Mouse (Mus musculus): ENCODE data around the gene Inpp5d. TPM values are rescaled to one million over a fixed set of nuclear protein-coding genes. Genes with fewer than 3 reads are reported as not detected.

The Inpp5d gene
- total RNA-seq (2014; fragmentation: Nextera tagmentation) (104 and 179 TPM in 2 replicates), total RNA-seq (2017) (52.2 and 73.5 TPM in 2 replicates)

DNA sequence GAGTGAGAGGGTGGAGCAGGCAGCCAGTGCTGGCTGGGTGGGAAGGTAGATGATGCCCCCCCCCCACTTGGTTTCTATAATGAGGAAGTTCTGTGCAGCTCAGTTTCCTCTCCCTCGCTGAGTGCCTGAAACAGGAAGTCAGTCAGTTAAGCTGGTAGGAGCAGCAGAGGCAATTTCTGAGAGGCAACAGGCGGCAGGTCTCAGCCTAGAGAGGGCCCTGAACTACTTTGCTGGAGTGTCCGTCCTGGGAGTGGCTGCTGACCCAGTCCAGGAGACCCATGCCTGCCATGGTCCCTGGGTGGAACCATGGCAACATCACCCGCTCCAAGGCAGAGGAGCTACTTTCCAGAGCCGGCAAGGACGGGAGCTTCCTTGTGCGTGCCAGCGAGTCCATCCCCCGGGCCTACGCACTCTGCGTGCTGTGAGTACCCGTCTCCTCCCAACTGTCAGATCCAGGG, at the start of gene Inpp5d:
Gene Inpp5d, plus strand, starts transcription at position 102 of the 458 bp plus-strand sequence.
- ATAC-seq (replicated peaks; ENCODE audit: poor library complexity, severe bottlenecking): peak; percentile 80

DNA sequence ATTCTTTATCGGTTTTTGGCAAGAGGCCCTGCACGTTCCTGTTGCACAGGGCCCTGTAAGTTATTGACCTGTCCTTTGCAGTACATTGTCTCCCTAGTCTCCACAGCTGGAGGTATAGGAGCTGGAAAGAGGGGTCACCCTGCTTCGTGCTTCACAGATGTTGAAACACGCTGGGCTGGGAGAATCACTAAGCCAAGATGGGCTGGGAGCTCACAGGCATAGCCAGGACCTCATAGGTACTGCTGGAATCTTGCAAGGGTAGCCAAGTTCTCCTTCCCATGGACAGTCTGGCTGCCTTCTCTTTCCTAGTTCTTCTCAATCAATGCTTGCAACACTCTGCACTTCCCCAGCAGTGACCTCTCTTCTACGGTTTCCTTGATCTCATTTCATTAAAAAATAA, 46.9 kb upstream of the Inpp5d start:
- no peak for ATAC-seq (replicated peaks; ENCODE audit: poor library complexity, severe bottlenecking)

DNA sequence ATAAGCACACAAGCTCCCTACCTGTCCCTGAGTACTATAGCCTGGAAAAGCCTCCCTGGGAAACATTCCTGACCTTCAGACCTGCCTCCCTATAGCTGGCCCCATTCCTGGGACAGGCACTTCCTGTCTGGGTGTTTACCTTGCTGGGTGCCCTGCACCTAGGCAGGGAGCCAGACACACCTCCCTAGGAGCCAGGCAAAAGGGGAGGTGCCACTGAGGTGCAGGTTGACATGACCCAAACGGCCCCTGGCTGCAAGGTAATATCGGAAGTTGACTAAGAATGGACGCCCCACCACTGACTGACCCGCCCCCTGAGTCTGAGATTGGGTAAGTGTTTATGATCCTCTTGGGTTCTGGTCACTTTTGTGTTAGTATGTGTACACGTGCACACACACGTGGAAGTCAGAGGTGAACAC, 46.3 kb upstream of the Inpp5d start, which contains the start of gene Ngef:
Gene Ngef, minus strand, starts transcription at position 71 of the 416 bp plus-strand sequence.
- no peak for ATAC-seq (replicated peaks; ENCODE audit: poor library complexity, severe bottlenecking)

DNA sequence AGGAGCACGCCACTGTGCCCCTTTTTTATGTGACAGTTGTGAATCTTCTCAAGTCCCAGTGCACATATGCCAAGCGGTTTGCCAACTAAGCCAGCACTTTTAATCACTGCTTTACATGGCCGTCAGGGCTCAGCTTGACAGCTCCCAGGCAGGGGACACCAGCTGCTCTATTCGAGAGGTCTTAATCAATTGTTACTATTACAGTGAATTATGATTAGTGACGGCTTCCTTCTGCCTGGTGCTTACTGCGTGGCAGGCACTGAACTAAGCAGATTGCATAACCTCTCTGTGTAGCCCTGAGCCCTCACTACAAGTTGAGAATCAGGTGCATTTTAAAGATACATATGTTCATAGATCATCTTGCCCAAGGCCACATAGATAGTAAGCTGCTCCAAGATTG, 45.8 kb upstream of the Inpp5d start:
- no peak for ATAC-seq (replicated peaks; ENCODE audit: poor library complexity, severe bottlenecking)

DNA sequence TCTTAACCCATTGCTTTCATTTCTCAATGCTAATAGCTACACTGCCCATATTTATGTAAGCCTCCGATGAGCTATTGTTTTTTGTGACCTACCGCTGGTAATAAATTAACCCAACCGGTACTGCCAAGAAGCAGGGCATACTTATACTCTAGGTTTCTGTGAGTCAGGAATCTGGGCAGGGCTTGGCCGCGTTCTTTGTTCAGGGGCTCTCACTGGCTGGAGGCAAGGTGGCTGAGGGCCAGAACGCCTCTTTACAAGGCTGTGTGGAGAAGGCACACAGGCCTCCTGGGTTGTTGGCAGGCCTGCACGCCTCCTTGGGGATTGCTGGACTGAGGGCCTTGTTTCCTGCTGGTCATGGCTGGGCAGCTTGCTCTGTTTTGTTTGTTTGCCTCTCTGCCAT, 45.3 kb upstream of the Inpp5d start:
- no peak for ATAC-seq (replicated peaks; ENCODE audit: poor library complexity, severe bottlenecking)

DNA sequence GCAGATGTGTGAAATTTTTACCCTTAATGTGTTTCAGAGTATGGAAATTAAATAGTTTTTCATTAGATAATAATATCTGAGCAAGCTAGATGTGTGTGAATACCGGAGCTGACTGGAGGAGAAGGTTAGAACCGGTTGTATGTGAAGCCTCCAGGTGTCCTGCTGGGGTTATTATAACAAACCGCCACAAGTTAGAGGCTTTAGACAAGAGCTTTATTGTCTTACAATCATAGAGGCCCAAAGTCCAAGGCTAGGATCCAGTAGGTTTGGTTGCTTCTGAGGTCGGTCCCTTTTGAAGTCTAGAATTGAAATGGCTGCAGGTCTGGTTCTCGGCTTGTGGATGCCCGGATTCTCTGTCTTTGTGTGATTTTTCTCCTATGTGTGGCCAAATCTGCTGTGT, 41.1 kb upstream of the Inpp5d start:
- no peak for ATAC-seq (replicated peaks; ENCODE audit: poor library complexity, severe bottlenecking)

DNA sequence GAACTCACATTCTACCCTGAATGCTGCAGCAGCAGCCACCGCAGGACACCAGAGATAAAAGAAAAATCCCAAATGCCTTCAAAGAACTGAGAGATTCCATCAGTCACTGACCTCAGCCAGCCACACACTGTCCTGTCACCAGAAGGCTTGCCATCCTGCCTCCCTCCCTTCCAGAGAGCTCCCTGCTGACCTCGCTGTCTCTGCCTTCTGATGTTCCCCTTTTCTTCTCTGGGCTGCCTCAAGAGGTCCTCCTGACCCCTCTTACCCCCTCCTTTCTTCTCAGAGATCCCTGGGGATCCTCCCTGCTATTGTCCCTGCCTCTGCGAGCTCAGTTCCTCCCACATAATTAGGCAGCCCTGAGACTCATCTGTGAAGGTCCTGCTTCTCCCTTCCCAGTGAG, 39.3 kb upstream of the Inpp5d start:
- ATAC-seq (replicated peaks; ENCODE audit: poor library complexity, severe bottlenecking): peak; percentile 37; the same call in 1 of the 2 replicates

DNA sequence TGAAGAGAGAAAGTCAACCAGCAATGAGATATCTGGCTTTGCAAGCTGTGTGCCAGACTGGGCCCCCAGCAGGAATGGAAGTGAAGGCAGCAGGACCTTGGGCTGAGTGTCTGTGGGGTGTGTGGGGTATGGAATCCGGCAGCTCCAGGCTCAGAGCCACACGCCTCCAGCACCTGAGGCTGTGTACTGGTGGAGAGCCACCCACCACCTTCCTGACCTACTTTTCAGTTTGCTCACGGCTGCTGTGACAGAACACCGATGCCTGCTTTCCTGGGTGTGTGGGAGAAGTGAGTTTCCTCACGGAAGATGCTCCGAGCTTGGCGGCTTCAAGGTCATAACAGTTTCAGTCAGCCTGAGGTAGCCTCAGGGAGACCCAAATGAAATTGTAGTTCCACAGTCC, 30.9 kb upstream of the Inpp5d start:
- no peak for ATAC-seq (replicated peaks; ENCODE audit: poor library complexity, severe bottlenecking)

DNA sequence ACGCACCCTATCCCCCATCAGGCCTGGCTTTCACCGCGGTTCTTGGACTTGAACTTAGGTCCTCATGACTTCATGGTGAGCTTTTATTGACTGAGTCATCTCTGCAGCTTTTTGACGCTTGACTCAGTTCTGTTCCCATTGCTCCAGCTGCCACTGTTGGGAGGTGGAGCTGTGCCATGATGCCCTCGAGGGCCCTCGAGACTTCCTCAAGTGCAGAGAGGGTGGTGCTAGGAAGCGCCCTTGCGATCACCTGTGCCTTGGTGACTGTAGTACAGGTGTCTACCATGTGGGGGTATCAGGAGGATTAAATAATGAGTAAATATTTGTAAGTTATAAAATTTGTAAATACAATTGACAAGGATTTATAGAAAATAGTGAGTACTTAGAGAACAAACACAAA, 30.1 kb upstream of the Inpp5d start:
- no peak for ATAC-seq (replicated peaks; ENCODE audit: poor library complexity, severe bottlenecking)

DNA sequence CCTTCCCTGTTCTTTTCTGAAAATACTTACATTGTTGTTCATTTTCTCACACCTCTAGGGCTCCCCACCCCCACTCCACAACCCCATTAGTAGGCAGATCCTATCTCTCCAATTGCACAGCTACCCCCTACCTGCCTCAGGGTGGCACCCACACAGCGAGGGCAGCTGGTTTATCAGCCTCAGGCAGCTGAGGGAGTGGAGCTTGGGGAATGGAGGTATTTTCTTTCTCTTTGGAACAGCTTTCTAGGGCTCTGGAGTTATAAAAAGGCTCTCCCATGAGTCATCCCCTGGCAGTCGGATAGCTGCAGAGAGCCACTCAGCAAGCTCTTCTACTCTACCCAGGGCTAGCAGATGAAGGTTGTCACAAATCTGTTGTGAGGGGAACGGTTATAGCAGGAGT, 25.9 kb upstream of the Inpp5d start:
- no peak for ATAC-seq (replicated peaks; ENCODE audit: poor library complexity, severe bottlenecking)

DNA sequence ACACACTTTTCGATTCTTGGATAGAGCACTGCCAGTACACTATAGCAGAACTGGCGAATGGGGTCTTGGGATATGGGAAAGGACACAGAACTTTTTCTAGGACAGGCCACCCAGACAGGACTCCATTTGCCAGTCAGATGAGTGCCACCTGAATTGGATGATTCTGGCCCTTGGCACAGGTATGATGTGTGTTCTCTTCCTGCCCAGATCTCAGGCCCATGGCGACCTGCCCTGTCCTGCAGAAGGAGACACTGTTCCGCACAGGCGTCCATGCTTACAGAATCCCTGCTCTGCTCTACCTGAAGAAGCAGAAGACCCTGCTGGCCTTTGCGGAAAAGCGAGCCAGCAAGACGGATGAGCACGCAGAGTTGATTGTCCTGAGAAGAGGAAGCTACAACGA, 25.4 kb upstream of the Inpp5d start:
- no peak for ATAC-seq (replicated peaks; ENCODE audit: poor library complexity, severe bottlenecking)

DNA sequence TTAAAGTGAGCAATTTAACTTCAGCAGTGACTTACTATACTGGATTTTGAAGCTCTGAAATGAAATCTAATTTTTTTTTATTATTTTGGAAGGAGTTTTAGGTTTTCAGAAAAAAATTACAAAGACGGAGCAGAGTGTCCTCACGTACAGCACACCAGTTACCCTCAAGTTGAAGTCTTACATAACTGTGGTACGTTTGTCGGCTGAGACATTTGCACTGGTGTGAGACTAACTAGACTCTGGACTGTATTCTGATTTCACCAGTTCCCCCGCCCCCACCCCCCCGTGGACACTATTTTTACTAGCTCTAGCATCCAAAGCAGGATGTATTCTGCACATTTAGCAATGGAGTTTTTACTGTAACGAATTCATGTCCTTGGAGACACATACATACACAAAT, 19.6 kb upstream of the Inpp5d start:
- no peak for ATAC-seq (replicated peaks; ENCODE audit: poor library complexity, severe bottlenecking)

DNA sequence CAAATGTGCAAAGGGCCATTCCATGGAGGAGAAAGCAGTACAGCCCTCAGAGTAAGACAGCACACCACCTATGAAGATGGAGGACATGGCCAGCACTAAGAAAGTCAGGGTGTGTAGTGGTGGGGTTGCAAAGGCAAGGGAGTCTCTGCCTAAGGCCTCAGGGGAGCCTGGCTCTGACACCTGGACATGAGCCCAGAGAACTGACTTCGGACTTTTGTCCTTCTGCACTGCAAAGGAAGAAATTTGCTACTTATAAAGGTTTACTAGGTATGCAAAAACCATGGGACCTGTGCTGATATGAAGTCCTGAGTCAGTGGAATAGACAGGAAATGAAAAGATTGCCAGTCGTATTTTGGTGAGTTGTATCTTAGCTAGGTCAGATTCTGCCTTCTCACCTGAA, 18.3 kb upstream of the Inpp5d start:
- ATAC-seq (replicated peaks; ENCODE audit: poor library complexity, severe bottlenecking): no peak

DNA sequence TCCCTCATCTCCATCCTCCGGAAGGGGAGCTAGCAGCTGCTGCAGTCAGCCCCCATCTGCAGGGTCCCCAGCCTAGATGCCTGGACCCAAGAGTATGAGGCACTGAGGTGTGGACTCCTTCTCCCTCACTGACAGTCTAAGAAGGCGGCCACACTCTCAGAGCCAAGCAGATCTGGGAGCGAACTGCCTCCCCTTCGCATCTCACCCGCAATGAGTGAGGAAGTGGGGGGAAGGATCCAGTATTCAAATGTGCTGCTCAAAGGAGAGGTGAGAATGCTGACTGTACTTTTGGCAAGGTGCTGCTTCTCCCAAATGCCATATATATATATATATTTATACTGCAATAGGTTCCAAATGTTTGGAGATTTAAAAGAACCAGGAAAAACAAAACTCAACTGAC, 16.7 kb upstream of the Inpp5d start:
- ATAC-seq (replicated peaks; ENCODE audit: poor library complexity, severe bottlenecking): no peak

DNA sequence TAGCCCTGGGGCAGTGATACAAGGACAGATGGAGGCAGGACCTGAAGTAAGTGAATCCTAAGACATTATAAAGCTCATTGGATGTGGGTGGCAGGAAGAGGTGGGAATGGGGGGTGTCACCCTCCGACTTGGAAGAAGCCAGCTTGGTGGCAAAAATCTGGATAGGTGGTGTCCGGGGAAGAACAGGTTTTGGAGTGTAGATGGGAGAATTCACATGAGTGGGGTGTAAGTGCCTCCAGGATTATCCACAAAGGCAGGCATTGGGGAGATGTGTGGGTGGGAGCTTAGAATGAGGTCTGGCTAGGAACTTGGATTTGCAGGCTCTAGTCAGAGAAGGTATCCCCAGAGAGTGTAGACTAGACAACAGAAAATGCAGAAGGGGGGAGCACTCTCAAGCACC, 14.8 kb upstream of the Inpp5d start:
- no peak for ATAC-seq (replicated peaks; ENCODE audit: poor library complexity, severe bottlenecking)

DNA sequence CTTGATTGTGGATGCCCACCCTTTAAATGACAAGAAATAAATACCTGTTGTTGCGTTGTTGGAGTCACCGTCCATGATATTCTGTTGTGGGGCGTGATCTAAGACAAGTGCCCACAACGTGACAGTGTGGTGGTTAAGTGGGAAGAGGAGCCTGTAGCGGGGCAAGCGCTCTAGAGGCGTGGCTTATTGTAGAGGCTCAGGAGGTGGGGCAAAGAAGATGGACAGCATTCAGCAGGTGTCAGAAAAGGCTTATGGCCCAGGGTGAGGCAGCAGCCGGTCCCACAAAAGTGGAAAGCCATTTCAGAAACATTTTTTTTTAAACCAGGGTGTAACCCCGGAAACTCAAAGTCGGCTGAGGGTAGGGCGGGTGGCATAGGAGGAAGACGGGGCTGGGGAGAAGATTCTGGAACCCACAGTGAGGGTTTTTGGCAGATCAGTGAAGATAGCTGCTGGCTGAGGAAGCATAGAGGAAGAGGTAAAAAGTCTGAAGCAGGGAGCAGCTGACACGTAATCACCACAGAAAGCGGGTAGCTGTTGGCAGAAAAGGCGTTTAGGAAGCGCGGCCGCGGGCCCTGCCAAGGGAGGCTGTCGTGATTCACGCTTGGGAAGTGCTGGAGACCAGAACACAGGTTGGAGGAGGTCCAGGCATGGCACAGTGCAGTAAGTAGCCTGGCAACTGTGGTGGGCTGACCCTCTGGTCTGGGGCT, 12.6 kb upstream of the Inpp5d start:
- ATAC-seq (replicated peaks; ENCODE audit: poor library complexity, severe bottlenecking): peak; percentile 75

DNA sequence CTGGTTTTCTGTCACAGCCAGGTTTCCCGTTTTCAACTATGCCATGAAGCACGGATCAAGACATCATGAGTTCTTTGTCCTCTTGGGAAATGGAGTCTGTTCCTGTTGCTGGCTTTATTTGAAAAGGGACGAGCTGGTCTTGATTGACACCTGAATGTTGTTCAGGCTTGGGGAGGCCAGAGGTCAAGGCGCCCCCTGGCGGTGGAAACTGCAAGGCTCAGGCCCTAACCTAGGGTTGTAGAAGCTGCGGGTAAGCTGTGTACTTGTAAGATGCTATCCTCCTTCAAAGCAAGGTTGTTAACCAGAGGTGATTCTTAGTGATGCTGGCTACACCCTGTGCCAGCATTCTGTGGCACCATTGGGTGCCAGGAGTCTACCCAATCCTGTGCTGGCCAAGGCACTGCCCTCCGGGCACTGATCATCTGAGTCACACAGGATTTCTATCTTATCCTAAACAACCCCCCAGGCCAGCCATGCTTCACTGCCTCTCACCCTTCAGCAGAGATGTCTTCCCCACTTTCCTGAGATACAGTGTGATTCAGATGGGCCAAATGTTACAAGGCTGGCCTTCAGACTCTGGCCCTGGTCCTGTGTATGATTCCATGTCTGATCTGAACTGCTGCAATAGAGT, 11.6 kb upstream of the Inpp5d start:
- ATAC-seq (replicated peaks; ENCODE audit: poor library complexity, severe bottlenecking): peak; percentile 62

DNA sequence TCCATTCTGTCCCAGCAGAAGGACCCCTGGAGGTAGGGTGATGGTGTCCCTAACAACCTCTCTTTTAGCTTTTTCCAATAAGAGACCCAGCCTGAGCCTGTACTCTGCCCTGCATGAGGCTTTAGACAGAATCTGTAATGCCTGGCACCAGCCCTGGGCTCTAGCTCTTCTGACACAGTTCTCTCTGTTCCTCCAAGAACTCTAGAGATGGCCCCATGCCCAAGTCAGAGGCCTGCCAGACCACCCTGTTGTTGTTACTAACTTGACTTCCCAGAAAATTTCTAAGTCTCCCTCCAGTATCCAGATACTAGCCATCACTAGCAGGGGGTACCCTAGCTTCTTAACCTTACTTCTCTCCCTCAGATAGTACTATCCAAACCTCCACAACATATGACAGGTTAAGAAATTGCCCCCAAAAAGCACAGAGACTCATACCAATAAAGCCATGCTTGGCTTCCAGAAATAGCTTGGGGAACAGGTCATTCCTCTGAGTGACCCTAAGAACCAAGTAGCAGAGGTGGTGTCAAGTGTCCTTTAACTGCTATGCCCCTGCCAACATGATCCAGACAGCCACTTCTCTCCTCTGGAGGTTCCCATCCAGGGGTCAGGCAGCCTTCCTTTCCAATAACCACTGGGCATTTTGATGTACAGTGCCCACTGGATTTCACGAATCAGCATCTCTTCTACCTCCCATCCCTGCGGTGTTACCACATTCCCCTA, 5.4 kb upstream of the Inpp5d start:
- no peak for ATAC-seq (replicated peaks; ENCODE audit: poor library complexity, severe bottlenecking)

DNA sequence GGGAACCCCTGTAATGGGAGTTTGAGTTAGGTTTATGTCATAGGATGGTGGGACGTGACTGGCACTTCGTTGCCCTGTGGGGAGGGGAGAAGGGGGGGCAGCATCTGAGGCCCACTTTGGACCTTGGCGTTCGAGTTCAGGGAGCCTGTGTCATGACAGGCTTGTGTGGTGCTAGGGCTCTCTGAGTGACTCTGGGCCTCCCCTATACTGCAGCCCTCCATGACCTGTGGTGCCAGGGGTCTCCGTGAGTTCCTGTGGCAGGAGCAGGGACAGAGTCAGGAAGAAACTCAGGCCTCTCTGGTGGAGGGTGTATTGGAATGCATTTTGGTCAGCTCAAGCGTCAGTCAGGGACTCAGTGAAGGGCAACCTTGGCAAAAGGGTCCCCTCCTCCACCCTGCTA, 581 bp downstream of the Inpp5d start:
- ATAC-seq (replicated peaks; ENCODE audit: poor library complexity, severe bottlenecking): no peak

DNA sequence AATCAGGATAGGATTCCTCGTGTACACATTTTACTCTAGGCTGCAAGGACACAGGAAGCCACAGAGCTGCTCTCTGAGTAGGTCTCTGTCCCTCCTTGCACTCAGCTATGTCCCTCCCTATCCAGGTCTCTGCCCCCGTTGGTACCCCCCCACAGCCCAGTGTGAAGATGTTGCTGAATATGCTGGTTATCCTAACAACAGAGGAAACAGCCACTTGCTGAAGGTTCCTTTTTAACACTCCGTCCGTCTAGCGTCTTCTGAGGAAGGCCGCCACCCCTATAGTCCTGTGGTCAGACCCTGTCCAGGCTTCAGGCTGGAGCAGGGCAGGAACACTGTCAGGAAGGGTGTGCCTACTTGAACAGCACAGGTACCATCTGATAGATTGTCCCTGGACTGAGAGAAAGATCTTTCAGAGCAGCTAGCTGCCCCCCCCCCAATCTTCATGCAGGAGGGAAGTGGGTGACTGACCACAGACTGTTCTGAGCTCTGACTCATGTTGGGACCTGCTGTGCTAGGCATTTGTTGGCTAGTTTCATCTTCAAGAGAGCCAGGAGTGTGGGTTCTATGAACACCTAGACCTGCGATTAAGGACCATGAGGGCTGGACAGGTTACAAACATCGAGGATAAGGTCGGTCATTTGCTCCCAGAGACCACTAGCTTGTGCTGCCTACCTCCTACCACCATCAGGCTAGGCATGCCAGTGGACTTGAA, 1.2 kb downstream of the Inpp5d start:
- ATAC-seq (replicated peaks; ENCODE audit: poor library complexity, severe bottlenecking): peak; percentile 34

DNA sequence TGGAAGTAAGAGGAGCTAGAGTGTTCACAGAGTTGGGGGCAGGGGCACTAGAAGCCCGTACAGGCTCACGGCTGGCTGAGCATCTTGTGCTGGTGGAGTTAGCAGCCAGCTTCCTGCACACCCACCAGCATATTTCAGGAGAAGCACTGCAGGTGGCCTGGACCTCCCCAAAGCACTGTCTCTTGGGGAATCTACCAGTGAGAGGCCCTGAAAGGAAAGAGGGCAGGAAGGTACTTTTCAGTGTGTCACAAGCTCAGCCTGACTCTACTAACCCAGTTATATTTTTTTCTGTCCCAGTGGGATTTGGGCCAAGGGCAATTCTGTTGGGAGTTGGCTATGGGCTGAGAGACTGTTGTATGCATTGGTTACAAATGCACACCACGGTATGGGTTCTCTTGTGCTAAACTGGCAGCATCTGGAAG, 1.8 kb downstream of the Inpp5d start:
- ATAC-seq (replicated peaks; ENCODE audit: poor library complexity, severe bottlenecking): no peak

Measured in granulocyte monocyte progenitor cell, adult 5-6 weeks (primary cell).